Comparison of ENCODE assay signal across 17 mouse cellular contexts in the genomic region with DNA sequence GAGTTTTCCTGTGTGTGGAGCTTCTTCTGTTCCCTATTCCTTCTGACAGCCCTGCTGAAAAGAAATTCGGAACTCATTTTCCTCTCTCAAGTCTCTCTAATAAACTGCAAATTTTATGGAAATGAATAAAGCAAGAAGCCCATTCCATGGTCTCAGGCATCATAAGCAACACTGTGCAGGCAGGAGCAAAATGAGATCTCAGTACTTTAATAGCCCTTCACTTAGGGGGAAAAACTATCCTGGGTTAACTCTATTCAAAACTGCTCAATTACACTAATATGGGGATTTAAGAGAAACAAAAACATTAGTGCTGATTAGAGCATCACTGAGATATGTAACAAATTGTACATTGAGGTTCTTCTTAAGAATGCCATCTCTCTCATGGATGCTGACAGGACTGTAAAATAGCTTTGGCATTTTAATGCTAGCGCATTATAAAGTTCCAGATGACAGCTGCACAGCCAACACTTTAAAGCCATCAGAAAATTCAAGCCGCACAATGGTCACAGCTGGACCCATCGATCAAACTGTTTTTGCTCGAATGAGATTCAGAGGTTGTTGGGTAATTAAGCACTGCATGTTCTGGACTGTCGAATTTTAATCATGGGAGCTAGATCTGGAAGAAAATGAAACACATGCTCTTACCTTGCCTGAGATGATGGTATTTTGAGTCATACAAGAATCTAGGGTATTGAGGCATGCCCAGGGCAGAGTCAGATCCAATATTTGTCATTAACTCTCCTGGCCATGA. TPM values are rescaled to one million over a fixed set of nuclear protein-coding genes. Genes with fewer than 3 reads are reported as not detected.
DNase-seq lines count a peak whose midpoint lies in the region; ATAC-seq and TF ChIP-seq lines count a peak whose summit lies in the region.
"Had no signal": no experiment of that assay in that cellular context is flagged by ENCODE, and none has a peak within 500 bp of the region (broad histone marks: within the 10 kb centered on the region; RNA-seq: fewer than 3 reads in every experiment).

No protein-coding gene starts in this region.

- H3ac ChIP-seq in C2C12 (ENCODE audit: control insufficient read depth, insufficient read length, low read depth): no peak overlapping the region

- peaks cover 7% of the 10 kb centered on the region; the same call in 1 of the 2 replicates for H3K4me1 ChIP-seq in forebrain, embryonic 12.5 days
- peaks cover 9% of the 10 kb centered on the region; the same call in 1 of the 2 replicates for H3K4me1 ChIP-seq in hindbrain, embryonic 13.5 days (replicated peaks)
- H3K4me1 ChIP-seq: intestine, embryonic 15.5 days; limb, embryonic 15.5 days had no signal

- H3K36me3 ChIP-seq in C2C12 (ENCODE audit: control insufficient read depth, insufficient read depth): no peaks in the 10 kb centered on the region
- H3K36me3 ChIP-seq in forebrain, embryonic 12.5 days (replicated peaks): no peaks in the 10 kb centered on the region
- H3K36me3 ChIP-seq in hindbrain, embryonic 13.5 days: no peaks in the 10 kb centered on the region
- H3K36me3 ChIP-seq: intestine, embryonic 15.5 days; limb, embryonic 15.5 days had no signal

- H3K9me3 ChIP-seq in forebrain, embryonic 12.5 days: no peaks in the 10 kb centered on the region
- no peaks in the 10 kb centered on the region for H3K9me3 ChIP-seq in hindbrain, embryonic 13.5 days
- H3K9me3 ChIP-seq: intestine, embryonic 15.5 days; limb, embryonic 15.5 days had no signal

- no peak for TF ChIP-seq CTCF in C2C12 (IDR thresholded peaks at IDR 0.05; ENCODE audit: control insufficient read depth, insufficient read depth, insufficient read length)

- 0 out of 2 replicates have a peak overlapping the region, but pooled peaks have one; percentile 21 for H3K27ac ChIP-seq in forebrain, embryonic 12.5 days
- no peak overlapping the region for H3K27ac ChIP-seq in hindbrain, embryonic 13.5 days
- H3K27ac ChIP-seq: heart, adult 2 months; intestine, embryonic 15.5 days; limb, embryonic 15.5 days had no signal

- no peak for DNase-seq in frontal cortex, postnatal 10 days (ENCODE audit: low spot score in 2 of 2)
- DNase-seq in layer of hippocampus, adult 18-20 months (ENCODE audit: low spot score in 2 of 2): no peak
- no peak for DNase-seq in adrenal gland, postnatal 36 days
- no peak for DNase-seq in ovary, adult 18-20 months (ENCODE audit: low spot score)
- DNase-seq: adrenal gland, adult 8-10 months; cerebellum, postnatal 10 days; heart, adult 2 months; heart, postnatal 10 days; kidney, postnatal 10 days; lung, adult 18-20 months; lung, postnatal 36 days had no signal

- peak; percentile 38 for ATAC-seq in frontal cortex, adult (ENCODE audit: low TSS enrichment)
- peak; percentile 86 for ATAC-seq in forebrain, embryonic 12.5 days (ENCODE audit: low FRiP score)
- ATAC-seq in hindbrain, embryonic 13.5 days (ENCODE audit: low FRiP score): 0 out of 2 replicates have a peak, but pooled peaks have one; percentile 36
- ATAC-seq: intestine, embryonic 15.5 days had no signal

- no peaks in the 10 kb centered on the region for H3K79me2 ChIP-seq in C2C12 (ENCODE audit: control insufficient read depth, insufficient read depth)

- H3K79me3 ChIP-seq in C2C12 (ENCODE audit: low read depth): no peaks in the 10 kb centered on the region

- H3K27me3 ChIP-seq in C2C12 (ENCODE audit: control insufficient read depth, insufficient read depth, insufficient read length): no peaks in the 10 kb centered on the region
- H3K27me3 ChIP-seq in forebrain, embryonic 12.5 days: no peaks in the 10 kb centered on the region
- no peaks in the 10 kb centered on the region for H3K27me3 ChIP-seq in hindbrain, embryonic 13.5 days
- H3K27me3 ChIP-seq: intestine, embryonic 15.5 days; limb, embryonic 15.5 days had no signal

- H3K4me2 ChIP-seq in forebrain, embryonic 12.5 days: no peak overlapping the region
- no peak overlapping the region for H3K4me2 ChIP-seq in hindbrain, embryonic 13.5 days
- H3K4me2 ChIP-seq: intestine, embryonic 15.5 days; limb, embryonic 15.5 days had no signal

- H3K4me3 ChIP-seq in C2C12 (ENCODE audit: insufficient read depth, poor library complexity, severe bottlenecking): no peak overlapping the region
- H3K4me3 ChIP-seq in forebrain, embryonic 12.5 days (replicated peaks): no peak overlapping the region
- H3K4me3 ChIP-seq in hindbrain, embryonic 13.5 days: no peak overlapping the region
- H3K4me3 ChIP-seq: heart, adult 2 months; intestine, embryonic 15.5 days; limb, embryonic 15.5 days had no signal

- whole genome bisulfite sequencing in forebrain, embryonic 12.5 days: 32% methylated on average over 6 of the region's 6 CpGs
- WGBS in hindbrain, embryonic 13.5 days: 33% methylated on average over 6 of the region's 6 CpGs

- no peak overlapping the region for H3K9ac ChIP-seq in forebrain, embryonic 12.5 days
- no peak overlapping the region for H3K9ac ChIP-seq in hindbrain, embryonic 13.5 days
- H3K9ac ChIP-seq: intestine, embryonic 15.5 days; limb, embryonic 15.5 days had no signal

TF ChIP-seq in C2C12, 6 proteins besides CTCF, POLR2A, EP300 and RAD21:
- peak; percentile 77 for TF ChIP-seq MAX (IDR thresholded peaks at IDR 0.05)
- no peak for TF ChIP-seq MYOG (IDR thresholded peaks at IDR 0.05; ENCODE audit: control insufficient read depth, extremely low read depth, insufficient read length)
- TF ChIP-seq FOSL1 (IDR thresholded peaks at IDR 0.05; ENCODE audit: insufficient read depth, low read length, poor library complexity, severe bottlenecking): no peak
- TF ChIP-seq CEBPB (IDR thresholded peaks at IDR 0.05; ENCODE audit: low read depth): peak; percentile 6
- TF ChIP-seq USF1 (IDR thresholded peaks at IDR 0.05; ENCODE audit: low read depth): peak; percentile 53
- TF ChIP-seq MYOD1 (IDR thresholded peaks at IDR 0.05; ENCODE audit: control insufficient read depth, insufficient read length, low read depth): peak; percentile 98

RNA-seq across cellular contexts. Expression of gene Ctso, which starts 21.9 kb away (rescaled TPM):
- 0.83 TPM for polyA plus RNA-seq in C2C12 (2012; fragmentation: generic; extraction: Trizol)
- polyA plus RNA-seq in forebrain, embryonic 12.5 days (2016; fragmentation: Nextera tagmentation; extraction: Ambion mirVana): 7.1 and 7.5 TPM in 2 replicates
- 9.8 and 10.6 TPM in 2 replicates for polyA plus RNA-seq in hindbrain, embryonic 13.5 days (2015; fragmentation: Nextera tagmentation; extraction: Ambion mirVana)
- 10 to 100 TPM; 18.0 to 20.6 TPM for total RNA-seq in layer of hippocampus, adult 18-20 months (2021)
- 10 to 100 TPM; 34.5 to 68.4 TPM for total RNA-seq in adrenal gland, postnatal 36 days (2021)

Comparison
In these comparisons a context has a peak if more than half of its experiments do, and no peak if none do; other contexts are left out.
1. ATAC-seq: peak in every context shown above with its lines; median percentile 86 in forebrain, embryonic 12.5 days; 38 in frontal cortex, adult; 36 in hindbrain, embryonic 13.5 days.